Mouse (Mus musculus) liver, postnatal 0 days (tissue): ENCODE measurements around the gene Nid1. TPM values are rescaled to one million over a fixed set of nuclear protein-coding genes. Genes with fewer than 3 reads are reported as not detected.
"Not testable (repeated sequence)": the region's sequence is repeated elsewhere in the genome, so short reads cannot be mapped to it uniquely, and the experiment has no call there.

Experiments
- ATAC-seq: fragments of 200-750 bp; cut with Nextera tagmentation; 2 replicates; pipeline ENCODE4 v1.8.0; 2017; ENCODE audit warnings: mild to moderate bottlenecking, moderate library complexity
- DNase-seq: peaks from one replicate; pipeline ENCODE4 v3.0.0-alpha.2; 2016
- H3K27ac ChIP-seq: fragments of 300-500 bp; sonication (generic); 2 replicates; pipeline ENCODE4 v1.5.1; 2014; ENCODE audit warnings: antibody characterized with exemption, moderate library complexity, mild to moderate bottlenecking, low read depth
- H3K27me3 ChIP-seq: fragments of 300-500 bp; sonication (generic); 2 replicates; pipeline ENCODE4 v1.6.1; 2014; ENCODE audit warnings: low read length, control low read depth, mixed read lengths; ENCODE audit not compliant: insufficient read depth
- H3K36me3 ChIP-seq: fragments of 300-500 bp; sonication (generic); replicated peaks from 2 replicates; pipeline ENCODE4 v1.6.1; 2014; ENCODE audit warnings: mild to moderate bottlenecking, control low read depth, low read length, moderate library complexity, mixed read lengths; ENCODE audit not compliant: insufficient read depth
- H3K4me1 ChIP-seq: fragments of 300-500 bp; sonication (generic); 2 replicates; pipeline ENCODE4 v1.6.1; 2014; ENCODE audit warnings: antibody characterized with exemption, mild to moderate bottlenecking, control low read depth; ENCODE audit not compliant: insufficient read depth
- H3K4me2 ChIP-seq: fragments of 300-500 bp; sonication (generic); 2 replicates; pipeline ENCODE4 v1.6.1; 2014; ENCODE audit warnings: low read depth, mild to moderate bottlenecking, low read length, moderate library complexity, mixed read lengths
- H3K4me3 ChIP-seq: fragments of 300-500 bp; sonication (generic); 2 replicates; pipeline ENCODE4 v1.5.1; 2014; ENCODE audit warnings: low read depth, low read length
- H3K9ac ChIP-seq: fragments of 300-500 bp; sonication (generic); replicated peaks from 2 replicates; pipeline ENCODE4 v1.6.1; 2014; ENCODE audit warnings: mild to moderate bottlenecking, moderate library complexity
- H3K9me3 ChIP-seq: fragments of 300-500 bp; sonication (generic); 2 replicates; pipeline ENCODE4 v1.6.1; 2016; ENCODE audit warnings: mild to moderate bottlenecking, control low read depth, low read length, mixed read lengths
- WGBS: fragments of 180-500 bp; shearing (Covaris S2); extraction: QIAGEN DNeasy Blood & Tissue Kit; methylation state at CpG from one replicate; pipeline ENCODE4 v1.1.7; 2014; ENCODE audit not compliant: insufficient replicate concordance; 5-methylcytosine and 5-hydroxymethylcytosine counted together
- polyA plus RNA-seq: library from polyadenylated mRNA; unstranded; fragments of >200 nt; fragmentation: Nextera tagmentation; extraction: Ambion mirVana; gene quantifications from 2 replicates; pipeline ENCODE4 v1.2.1, GENCODE M21; 2015

Gene Nid1
- polyA plus RNA-seq, result 14.8 and 17.9 TPM in 2 replicates

GRCm38 (mm10) chr13:13437460-13438015 lies at the start of gene Nid1:
TSS of gene Nid1 (plus strand) at chr13:13437551.
- not testable (repeated sequence) for DNase-seq, H3K27ac ChIP-seq, H3K27me3 ChIP-seq, H3K36me3 ChIP-seq, H3K4me1 ChIP-seq, H3K4me2 ChIP-seq, H3K9ac ChIP-seq, H3K9me3 ChIP-seq
- ATAC-seq, result peak; percentile 55
- peak within 1 kb of the TSS; percentile 19 for H3K4me3 ChIP-seq
- 0% methylated on average over 18 of the region's 39 CpGs for WGBS

- H3K9me3 ChIP-seq, H3K36me3 ChIP-seq, H3K4me1 ChIP-seq, H3K9ac ChIP-seq, H3K27ac ChIP-seq, H3K27me3 ChIP-seq: not testable (repeated sequence)
- H3K4me2 ChIP-seq, result peak within 1 kb of the TSS; percentile 55
- ATAC-seq (peak; percentile 88), DNase-seq (peak; percentile 37)
- H3K4me3 ChIP-seq, result peak within 1 kb of the TSS; percentile 31
- under 1% methylated on average over 33 of the region's 78 CpGs for WGBS
Measured at GRCm38 (mm10) chr13:13393228-13394095, 43.9 kb upstream of the Nid1 start, which contains the start of gene Gpr137b. TSS of gene Gpr137b (minus strand) at chr13:13394014.

GRCm38 (mm10) chr13:13394096-13394395 lies 43.3 kb upstream of the Nid1 start:
- 3% methylated on average over 12 of the region's 15 CpGs for WGBS
- Histone ChIP-seq H3K4me3 (peak overlapping the region; percentile 31), H3K4me2 (peak overlapping the region; percentile 55)
- not testable (repeated sequence) for H3K4me1 ChIP-seq, H3K9ac ChIP-seq, H3K36me3 ChIP-seq, H3K27me3 ChIP-seq, H3K9me3 ChIP-seq, H3K27ac ChIP-seq
- ATAC-seq (peak; percentile 16; the same call in 1 of the 2 replicates), DNase-seq (peak; percentile 26)

- WGBS, result 59% methylated on average over 3 of the region's 3 CpGs
- not testable (repeated sequence) for H3K9me3 ChIP-seq, H3K4me1 ChIP-seq, DNase-seq, H3K27ac ChIP-seq, H3K4me2 ChIP-seq, H3K36me3 ChIP-seq, ATAC-seq, H3K27me3 ChIP-seq, H3K9ac ChIP-seq, H3K4me3 ChIP-seq
Measured at GRCm38 (mm10) chr13:13400851-13401250, 36.5 kb upstream of the Nid1 start.

DNA sequence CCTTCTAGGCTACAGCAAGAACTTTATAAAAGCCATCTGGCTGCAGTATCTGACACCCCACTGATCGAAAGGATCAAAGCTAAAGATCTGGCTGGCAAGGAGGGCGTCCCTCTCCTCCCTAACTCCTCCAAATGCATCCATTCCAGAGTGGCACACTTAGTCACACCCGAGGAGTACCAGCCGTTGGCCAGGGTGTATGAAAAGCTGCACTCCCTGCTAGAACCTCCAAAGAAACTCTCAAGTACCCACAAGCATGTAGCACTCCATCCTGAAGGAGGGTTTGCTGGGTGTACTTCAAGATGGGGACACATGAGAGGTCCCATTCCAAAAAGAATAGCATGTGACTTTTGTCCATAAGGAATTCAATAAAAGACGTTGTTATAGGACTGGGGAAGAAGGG lies 34.5 kb upstream of the Nid1 start:
- not testable (repeated sequence) for H3K36me3 ChIP-seq, H3K27me3 ChIP-seq, H3K4me1 ChIP-seq, H3K9ac ChIP-seq, ATAC-seq, H3K4me2 ChIP-seq, H3K4me3 ChIP-seq, H3K27ac ChIP-seq, DNase-seq, H3K9me3 ChIP-seq
- 72% methylated on average over 5 of the region's 5 CpGs for WGBS

- not testable (repeated sequence) for DNase-seq, H3K9ac ChIP-seq, H3K4me2 ChIP-seq, ATAC-seq, H3K27ac ChIP-seq, H3K4me1 ChIP-seq, H3K9me3 ChIP-seq, H3K4me3 ChIP-seq, H3K36me3 ChIP-seq, H3K27me3 ChIP-seq
- WGBS, result 67% methylated on average over 2 of the region's 3 CpGs
Measured at GRCm38 (mm10) chr13:13403366-13403765, 34.0 kb upstream of the Nid1 start.

- H3K36me3 ChIP-seq, ATAC-seq, H3K4me2 ChIP-seq, H3K4me1 ChIP-seq, H3K27ac ChIP-seq, H3K27me3 ChIP-seq, H3K4me3 ChIP-seq, H3K9ac ChIP-seq, DNase-seq, H3K9me3 ChIP-seq: not testable (repeated sequence)
- WGBS, result 71% methylated on average over 3 of the region's 6 CpGs
Measured at GRCm38 (mm10) chr13:13403839-13404238, 33.5 kb upstream of the Nid1 start.

DNA sequence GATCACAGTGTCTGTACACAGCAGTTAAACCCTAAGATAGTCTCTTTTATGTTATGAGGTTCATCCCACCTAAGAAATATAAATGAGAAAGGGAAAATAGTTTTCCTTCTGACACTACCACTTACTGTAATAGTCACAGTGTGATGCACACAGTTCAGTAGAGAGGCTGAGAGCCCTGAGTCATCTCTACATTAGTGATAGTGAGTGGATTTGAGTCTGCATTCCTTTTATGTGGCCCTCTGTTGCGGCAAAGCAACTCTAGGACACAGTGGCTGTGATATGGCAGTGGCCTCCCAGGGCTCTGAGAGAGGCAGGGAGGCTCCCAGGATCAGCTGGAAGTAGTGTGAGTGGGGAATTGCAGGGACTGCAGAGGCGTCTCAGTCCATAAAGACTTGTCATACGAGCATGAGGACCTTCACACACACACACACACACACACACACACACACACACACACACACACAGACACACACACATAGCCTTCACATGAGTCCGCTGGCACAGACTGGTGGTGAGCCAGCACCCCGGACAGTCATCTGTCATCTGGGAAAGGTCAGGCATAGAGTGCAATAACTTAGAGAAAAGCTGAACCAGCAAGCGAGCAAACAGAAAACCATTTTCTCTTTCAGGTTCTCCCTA lies 32.7 kb upstream of the Nid1 start:
- not testable (repeated sequence) for H3K4me1 ChIP-seq, H3K4me3 ChIP-seq, H3K36me3 ChIP-seq, H3K27ac ChIP-seq, H3K9ac ChIP-seq, H3K4me2 ChIP-seq, H3K27me3 ChIP-seq, DNase-seq, H3K9me3 ChIP-seq
- 63% methylated on average over 5 of the region's 6 CpGs for WGBS
- ATAC-seq, result peak; percentile 31; the same call in 1 of the 2 replicates

DNA sequence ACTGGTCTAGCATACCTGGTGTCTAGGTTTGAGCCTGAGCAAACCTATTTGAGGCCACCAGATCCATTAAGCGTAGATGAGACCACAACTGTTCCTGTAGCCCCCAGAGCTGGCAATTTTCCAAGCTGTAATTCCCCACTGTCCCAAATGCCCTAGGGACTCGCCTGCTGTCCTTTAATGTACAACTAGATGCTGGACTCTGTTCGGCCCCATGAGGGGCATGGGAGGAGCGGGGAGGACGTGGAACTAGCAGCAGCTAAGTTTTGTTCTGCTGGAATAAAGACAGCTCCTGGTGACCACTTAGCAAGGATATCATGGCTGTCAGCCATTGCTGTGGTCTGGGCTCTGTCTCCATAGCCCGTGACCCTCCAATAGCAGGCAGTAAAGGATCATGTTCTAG lies 31.8 kb upstream of the Nid1 start:
- 0 out of 2 replicates have a peak, but pooled peaks have one; percentile 43 for ATAC-seq
- H3K9me3 ChIP-seq, H3K4me1 ChIP-seq, DNase-seq, H3K27me3 ChIP-seq, H3K4me2 ChIP-seq, H3K4me3 ChIP-seq, H3K9ac ChIP-seq, H3K36me3 ChIP-seq, H3K27ac ChIP-seq: not testable (repeated sequence)
- WGBS, result no CpG with 5 or more reads among the region's 6 CpGs
